In the genomic region with DNA sequence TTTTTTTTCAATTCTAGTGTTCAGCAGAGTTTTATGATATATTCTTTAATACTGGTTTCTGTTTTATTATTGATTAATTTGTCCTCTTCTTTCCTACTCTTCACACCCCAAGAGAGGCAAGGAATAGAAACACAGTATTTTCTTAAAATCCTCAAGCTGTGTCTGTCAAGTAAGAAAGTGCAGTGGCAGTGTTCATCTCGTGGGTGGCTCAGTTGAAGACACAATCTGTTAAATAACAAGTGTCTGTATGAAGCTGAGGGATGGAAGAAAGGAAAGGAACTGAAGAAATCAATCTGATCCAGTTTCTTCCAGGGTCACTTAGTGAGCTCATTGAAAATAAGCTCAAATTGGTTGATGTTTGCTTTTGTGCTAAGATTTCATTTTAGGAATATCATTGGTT, we compare ENCODE assay signal across 10 mouse cellular contexts.
"Had no signal": no experiment of that assay in that cellular context is flagged by ENCODE, and none has a peak within 500 bp of the region (broad histone marks: within the 10 kb centered on the region; RNA-seq: fewer than 3 reads in every experiment).

No protein-coding gene starts in this region.

- H3K4me3 ChIP-seq: kidney, embryonic 15.5 days; limb, embryonic 10.5 days; liver, embryonic 15.5 days; midbrain, embryonic 13.5 days; stomach, embryonic 15.5 days had no signal

- H3K27ac ChIP-seq: kidney, embryonic 15.5 days; limb, embryonic 10.5 days; liver, embryonic 15.5 days; midbrain, embryonic 13.5 days; stomach, embryonic 15.5 days had no signal

- DNase-seq: kidney, adult 2 months; kidney, postnatal 14 days; lung, adult 2 months; lung, postnatal 36 days; thymus, postnatal 4 days had no signal
